Comparison of ENCODE assay signal across 16 mouse cellular contexts in genomic region chr2:136952238-136952637, GRCm38 (mm10).
DNase-seq lines count a peak whose midpoint lies in the region; ATAC-seq and TF ChIP-seq lines count a peak whose summit lies in the region.
"Had no signal": no experiment of that assay in that cellular context is flagged by ENCODE, and none has a peak within 500 bp of the region (broad histone marks: within the 10 kb centered on the region; RNA-seq: fewer than 3 reads in every experiment).

No protein-coding gene starts in this region.

- no peak overlapping the region for H3K4me2 ChIP-seq in liver, embryonic 12.5 days
- H3K4me2 ChIP-seq in stomach, embryonic 15.5 days = no peak overlapping the region
- no peak overlapping the region for H3K4me2 ChIP-seq in forebrain, embryonic 14.5 days (ENCODE audit: low read length)
- H3K4me2 ChIP-seq in forebrain, embryonic 12.5 days = no peak overlapping the region
- H3K4me2 ChIP-seq: embryonic facial prominence, embryonic 15.5 days; heart, embryonic 12.5 days; limb, embryonic 12.5 days had no signal

- no peaks in the 10 kb centered on the region for H3K9me3 ChIP-seq in liver, embryonic 12.5 days (replicated peaks)
- H3K9me3 ChIP-seq in stomach, embryonic 15.5 days = no peaks in the 10 kb centered on the region
- H3K9me3 ChIP-seq in forebrain, embryonic 14.5 days (replicated peaks; ENCODE audit: control insufficient read depth, low read length) = no peaks in the 10 kb centered on the region
- H3K9me3 ChIP-seq in forebrain, embryonic 12.5 days = no peaks in the 10 kb centered on the region
- H3K9me3 ChIP-seq: embryonic facial prominence, embryonic 15.5 days; limb, embryonic 12.5 days had no signal

- intact Hi-C loops in heart, postnatal 14 days (cut with DNase I) = no loop called here

- TF ChIP-seq POLR2A in lung, adult 2 months (IDR thresholded peaks at IDR 0.05; ENCODE audit: borderline replicate concordance, extremely low read depth, low read depth, low read length) = no peak
- no peak for TF ChIP-seq POLR2A in kidney, adult 2 months (IDR thresholded peaks at IDR 0.05; ENCODE audit: low read depth, low read length)

- H3K4me3 ChIP-seq in lung, adult 2 months (replicated peaks; ENCODE audit: extremely low read depth, low read depth, low read length) = no peak overlapping the region
- no peak overlapping the region for H3K4me3 ChIP-seq in kidney, adult 2 months (ENCODE audit: insufficient read depth, low read depth, low read length)
- no peak overlapping the region for H3K4me3 ChIP-seq in liver, embryonic 12.5 days
- H3K4me3 ChIP-seq in stomach, embryonic 15.5 days (replicated peaks) = no peak overlapping the region
- H3K4me3 ChIP-seq in forebrain, embryonic 14.5 days (ENCODE audit: low read depth, low read length) = no peak overlapping the region
- no peak overlapping the region for H3K4me3 ChIP-seq in forebrain, embryonic 12.5 days (replicated peaks)
- H3K4me3 ChIP-seq: embryonic facial prominence, embryonic 15.5 days; heart, embryonic 12.5 days; limb, embryonic 12.5 days had no signal

- H3K27me3 ChIP-seq in kidney, adult 2 months (replicated peaks; ENCODE audit: control insufficient read depth, insufficient read depth, low read length) = no peaks in the 10 kb centered on the region
- no peaks in the 10 kb centered on the region for H3K27me3 ChIP-seq in liver, embryonic 12.5 days (replicated peaks)
- no peaks in the 10 kb centered on the region for H3K27me3 ChIP-seq in stomach, embryonic 15.5 days (replicated peaks)
- H3K27me3 ChIP-seq in forebrain, embryonic 14.5 days (replicated peaks; ENCODE audit: control insufficient read depth, insufficient read depth, low read length) = no peaks in the 10 kb centered on the region
- H3K27me3 ChIP-seq in forebrain, embryonic 12.5 days = no peaks in the 10 kb centered on the region
- H3K27me3 ChIP-seq: embryonic facial prominence, embryonic 15.5 days; heart, embryonic 12.5 days; limb, embryonic 12.5 days had no signal

- no peaks in the 10 kb centered on the region for H3K36me3 ChIP-seq in kidney, adult 2 months (ENCODE audit: control insufficient read depth, insufficient read depth, low read length)
- no peaks in the 10 kb centered on the region for H3K36me3 ChIP-seq in liver, embryonic 12.5 days
- H3K36me3 ChIP-seq in stomach, embryonic 15.5 days = no peaks in the 10 kb centered on the region
- no peaks in the 10 kb centered on the region for H3K36me3 ChIP-seq in forebrain, embryonic 14.5 days (ENCODE audit: control insufficient read depth, insufficient read depth, low read length)
- no peaks in the 10 kb centered on the region for H3K36me3 ChIP-seq in forebrain, embryonic 12.5 days (replicated peaks)
- H3K36me3 ChIP-seq: embryonic facial prominence, embryonic 15.5 days; heart, embryonic 12.5 days; limb, embryonic 12.5 days had no signal

- no peak overlapping the region for H3K27ac ChIP-seq in kidney, adult 2 months (ENCODE audit: insufficient read depth, low read depth, low read length)
- H3K27ac ChIP-seq in liver, embryonic 12.5 days = no peak overlapping the region
- H3K27ac ChIP-seq in stomach, embryonic 15.5 days = no peak overlapping the region
- no peak overlapping the region for H3K27ac ChIP-seq in forebrain, embryonic 14.5 days (ENCODE audit: low read depth, low read length)
- H3K27ac ChIP-seq in forebrain, embryonic 12.5 days = no peak overlapping the region
- H3K27ac ChIP-seq: embryonic facial prominence, embryonic 15.5 days; limb, embryonic 12.5 days had no signal

- ATAC-seq in liver, embryonic 12.5 days = peak; percentile 77
- ATAC-seq in stomach, embryonic 15.5 days (ENCODE audit: insufficient read depth, low FRiP score, low read depth) = peak; percentile 51; the same call in 1 of the 2 replicates
- no peak for ATAC-seq in forebrain, embryonic 14.5 days
- ATAC-seq in forebrain, embryonic 12.5 days (ENCODE audit: low FRiP score) = no peak
- ATAC-seq: forebrain, postnatal 0 days; inflammation-experienced regulatory T-cells, adult 6 months had no signal

- peak; percentile 19 to 32 for DNase-seq in lung, adult 18-20 months
- DNase-seq in lung, adult 2 months = no peak
- peak; percentile 87 for DNase-seq in kidney, adult 2 months
- DNase-seq in forebrain, embryonic 14.5 days (ENCODE audit: low spot score) = no peak
- no peak for DNase-seq in heart, postnatal 14 days
- DNase-seq: adrenal gland, postnatal 25 days; forebrain, postnatal 0 days; gastrocnemius, postnatal 36 days; thymus, adult 2 months had no signal

- no peak for TF ChIP-seq CTCF in lung, adult 2 months (IDR thresholded peaks at IDR 0.05; ENCODE audit: insufficient read depth, low read length)
- no peak for TF ChIP-seq CTCF in kidney, adult 2 months (conservative IDR thresholded peaks at IDR 0.05; ENCODE audit: insufficient read depth, insufficient read length, low read depth, low read length)

- H3K4me1 ChIP-seq in lung, adult 2 months (ENCODE audit: control insufficient read depth, insufficient read depth, low read length) = peaks cover 14% of the 10 kb centered on the region
- H3K4me1 ChIP-seq in kidney, adult 2 months (ENCODE audit: control insufficient read depth, insufficient read depth, low read length) = peaks cover 11% of the 10 kb centered on the region
- peaks cover 19% of the 10 kb centered on the region for H3K4me1 ChIP-seq in liver, embryonic 12.5 days
- peaks cover 11% of the 10 kb centered on the region; the same call in 1 of the 2 replicates for H3K4me1 ChIP-seq in stomach, embryonic 15.5 days
- H3K4me1 ChIP-seq in forebrain, embryonic 14.5 days (ENCODE audit: control insufficient read depth, insufficient read depth, low read length) = no peaks in the 10 kb centered on the region
- no peaks in the 10 kb centered on the region for H3K4me1 ChIP-seq in forebrain, embryonic 12.5 days

- H3K9ac ChIP-seq in liver, embryonic 12.5 days = 0 out of 2 replicates have a peak overlapping the region, but pooled peaks have one; percentile 22
- no peak overlapping the region for H3K9ac ChIP-seq in stomach, embryonic 15.5 days
- H3K9ac ChIP-seq in forebrain, embryonic 14.5 days (ENCODE audit: low read length) = no peak overlapping the region
- H3K9ac ChIP-seq in forebrain, embryonic 12.5 days = no peak overlapping the region
- H3K9ac ChIP-seq: embryonic facial prominence, embryonic 15.5 days; forebrain, postnatal 0 days; heart, embryonic 12.5 days; limb, embryonic 12.5 days had no signal

- 31% methylated on average over 1 of the region's 1 CpGs for WGBS in lung, adult 2 months
- 32% methylated on average over 1 of the region's 1 CpGs for WGBS in kidney, adult 2 months
- 71% methylated on average over 1 of the region's 1 CpGs for WGBS in liver, embryonic 12.5 days (ENCODE audit: insufficient replicate concordance)
- WGBS in stomach, embryonic 15.5 days = 28% methylated on average over 1 of the region's 1 CpGs
- 62% methylated on average over 1 of the region's 1 CpGs for WGBS in forebrain, embryonic 14.5 days
- 63% methylated on average over 1 of the region's 1 CpGs for WGBS in forebrain, embryonic 12.5 days

Comparison
In these comparisons a context has a peak if more than half of its experiments do, and no peak if none do; other contexts are left out.
1. DNase-seq: peak in lung, adult 18-20 months (2 of 2) and kidney, adult 2 months (single experiment); none in lung, adult 2 months (single experiment), forebrain, embryonic 14.5 days (single experiment) and heart, postnatal 14 days (0 of 2).
2. ATAC-seq: peak in liver, embryonic 12.5 days (single experiment) and stomach, embryonic 15.5 days (single experiment); none in forebrain, embryonic 14.5 days (single experiment) and forebrain, embryonic 12.5 days (single experiment).